Mouse (Mus musculus): ENCODE results near the gene Sele. TPM values are rescaled to one million over a fixed set of nuclear protein-coding genes. Genes with fewer than 3 reads are reported as not detected.

The Sele gene
- polyA plus RNA-seq, 1 experiment from 2014 or later: 0.14 TPM

- Histone ChIP-seq H3K27ac (no peak overlapping the region), H3K4me3 (replicated peaks) (no peak overlapping the region), H3K27me3 (no peaks in the 10 kb centered on the region), H3K9me3 (no peaks in the 10 kb centered on the region), H3K36me3 (no peaks in the 10 kb centered on the region), H3K9ac (replicated peaks) (no peak overlapping the region), H3K4me1 (replicated peaks) (no peaks in the 10 kb centered on the region), H3K4me2 (no peak overlapping the region)
- no peak for ATAC-seq (ENCODE audit: insufficient number of reproducible peaks, insufficient read depth, low FRiP score, low TSS enrichment, low read depth)
- WGBS: 72% methylated on average over 6 of the region's 6 CpGs
Measured at GRCm38 (mm10) chr1:164096780-164097179, 48.7 kb downstream of the Sele start.

- Histone ChIP-seq H3K27ac (no peak overlapping the region), H3K9me3 (no peaks in the 10 kb centered on the region), H3K4me3 (replicated peaks) (no peak overlapping the region), H3K4me2 (no peak overlapping the region), H3K9ac (replicated peaks) (no peak overlapping the region), H3K27me3 (no peaks in the 10 kb centered on the region), H3K4me1 (replicated peaks) (no peaks in the 10 kb centered on the region), H3K36me3 (no peaks in the 10 kb centered on the region)
- ATAC-seq (ENCODE audit: insufficient number of reproducible peaks, insufficient read depth, low FRiP score, low TSS enrichment, low read depth): no peak
- WGBS: 89% methylated on average over 2 of the region's 2 CpGs
Measured at GRCm38 (mm10) chr1:164097911-164098310, 49.9 kb downstream of the Sele start.

- no peaks in the 10 kb centered on the region for H3K36me3 ChIP-seq
- WGBS: 73% methylated on average over 2 of the region's 2 CpGs
- H3K27ac ChIP-seq: no peak overlapping the region
Measured at GRCm38 (mm10) chr1:164098372-164098771, 50.3 kb downstream of the Sele start.

More at GRCm38 (mm10) chr1:164098372-164098771, 50.3 kb downstream of the Sele start:
- Histone ChIP-seq H3K27me3 (no peaks in the 10 kb centered on the region), H3K4me1 (replicated peaks) (no peaks in the 10 kb centered on the region), H3K9me3 (no peaks in the 10 kb centered on the region), H3K4me3 (replicated peaks) (no peak overlapping the region), H3K4me2 (no peak overlapping the region), H3K9ac (replicated peaks) (no peak overlapping the region)
- no peak for ATAC-seq (ENCODE audit: insufficient number of reproducible peaks, insufficient read depth, low FRiP score, low TSS enrichment, low read depth)

Other genes with a start within 250 kb of the Sele start
- gene Scyl3, start 119.1 kb upstream of the Sele start, polyA plus RNA-seq (2016; fragmentation: Nextera tagmentation; extraction: Ambion mirVana): 21.6 and 22.9 TPM in 2 replicates
- gene BC055324, start 53.4 kb upstream of the Sele start, polyA plus RNA-seq (2016; fragmentation: Nextera tagmentation; extraction: Ambion mirVana): 34.2 and 36.0 TPM in 2 replicates
- gene Mettl18, start 53.3 kb upstream of the Sele start, polyA plus RNA-seq (2016; fragmentation: Nextera tagmentation; extraction: Ambion mirVana): 10.7 and 11.3 TPM in 2 replicates
- 0.35 TPM in 1 of 2 replicates, not detected in the other for gene Sell, start 13.7 kb downstream of the Sele start, polyA plus RNA-seq (2016; fragmentation: Nextera tagmentation; extraction: Ambion mirVana)
- gene Selp, start 67.0 kb downstream of the Sele start, polyA plus RNA-seq (2016; fragmentation: Nextera tagmentation; extraction: Ambion mirVana): 0.28 TPM in 1 of 2 replicates, not detected in the other
- gene F5, start 103.6 kb downstream of the Sele start, polyA plus RNA-seq (2016; fragmentation: Nextera tagmentation; extraction: Ambion mirVana): 0.23 and 0.38 TPM in 2 replicates
- gene Slc19a2, start 200.8 kb downstream of the Sele start, polyA plus RNA-seq (2016; fragmentation: Nextera tagmentation; extraction: Ambion mirVana): 9.7 and 10.1 TPM in 2 replicates
- gene Ccdc181, start 227.4 kb downstream of the Sele start, polyA plus RNA-seq (2016; fragmentation: Nextera tagmentation; extraction: Ambion mirVana): 7.3 and 7.8 TPM in 2 replicates